Mouse (Mus musculus) gastrocnemius, postnatal 10 days (tissue): Measurements from ENCODE around the gene Tnf. TPM values are rescaled to one million over a fixed set of nuclear protein-coding genes. Genes with fewer than 3 reads are reported as not detected.

Experiments used
- DNase-seq: peaks from one replicate; pipeline ENCODE4 v3.0.0; 2021; ENCODE audit warnings: mixed read lengths
- total RNA-seq, 2 experiments: library from RNA; stranded (reverse); gene quantifications; 2 replicates each; pipeline ENCODE4 v1.2.3; 2021

Tnf gene
- total RNA-seq, 2 experiments from 2014 or later: 0.23 to 0.99 TPM

GRCm38 (mm10) chr17:35233114-35233980 is 31.5 kb upstream of the Tnf start, which contains the start of gene Atp6v1g2:
Atp6v1g2 (plus strand) TSS chr17:35233660.
- no peak for DNase-seq

- DNase-seq: no peak
These were observed 30.9 kb upstream of the Tnf start for GRCm38 (mm10) chr17:35232659-35233058.

- DNase-seq: peak; percentile 92
These were observed 30.2 kb upstream of the Tnf start for GRCm38 (mm10) chr17:35232043-35232442.

- no peak for DNase-seq
These were observed 29.2 kb upstream of the Tnf start for GRCm38 (mm10) chr17:35231022-35231421.

GRCm38 (mm10) chr17:35226561-35227046 is 24.8 kb upstream of the Tnf start:
- no peak for DNase-seq

- DNase-seq: no peak
These were observed 23.6 kb upstream of the Tnf start for GRCm38 (mm10) chr17:35225456-35225855.

- no peak for DNase-seq
These were observed 22.8 kb upstream of the Tnf start for GRCm38 (mm10) chr17:35224641-35225040.

- DNase-seq: no peak
These were observed 20.5 kb upstream of the Tnf start for GRCm38 (mm10) chr17:35222299-35222698.

GRCm38 (mm10) chr17:35220156-35220952 is 18.5 kb upstream of the Tnf start, which contains the start of gene Gm16181:
Gm16181 (plus strand) TSS chr17:35220834.
- DNase-seq: peak; percentile 53

- DNase-seq: no peak
These were observed 17.8 kb upstream of the Tnf start for GRCm38 (mm10) chr17:35219601-35220041.

GRCm38 (mm10) chr17:35218516-35219193 is 16.8 kb upstream of the Tnf start:
- no peak for DNase-seq

- no peak for DNase-seq
These were observed 11.3 kb upstream of the Tnf start for GRCm38 (mm10) chr17:35213071-35213470.

GRCm38 (mm10) chr17:35210593-35210992 is 8.8 kb upstream of the Tnf start:
- DNase-seq: no peak

GRCm38 (mm10) chr17:35209785-35210535 is 8.2 kb upstream of the Tnf start:
- DNase-seq: no peak

GRCm38 (mm10) chr17:35205380-35205769 is 3.6 kb upstream of the Tnf start:
- DNase-seq: no peak

GRCm38 (mm10) chr17:35204494-35205379 is 2.9 kb upstream of the Tnf start, which contains the start of gene Lta:
Lta (minus strand) TSS chr17:35205351.
- no peak for DNase-seq

- DNase-seq: no peak
These were observed 635 bp upstream of the Tnf start for GRCm38 (mm10) chr17:35202442-35202841.

- no peak for DNase-seq
These were observed 679 bp downstream of the Tnf start for GRCm38 (mm10) chr17:35201128-35201527.

- DNase-seq: no peak
These were observed 1.4 kb downstream of the Tnf start for GRCm38 (mm10) chr17:35200398-35200797.

GRCm38 (mm10) chr17:35198946-35199345 is 2.9 kb downstream of the Tnf start:
- no peak for DNase-seq
